Mouse (Mus musculus): Measurements from ENCODE around the gene Hpdl.

Hpdl gene

GRCm38 (mm10) chr4:116796442-116797110, 24.9 kb downstream of the Hpdl start:
- no peak for DNase-seq

- DNase-seq: no peak
Measured at GRCm38 (mm10) chr4:116794273-116794672, 27.2 kb downstream of the Hpdl start.

- DNase-seq: no peak
Measured at GRCm38 (mm10) chr4:116792453-116792852, 29.1 kb downstream of the Hpdl start.

- DNase-seq: peak; percentile 62
Measured at GRCm38 (mm10) chr4:116788956-116789355, 32.6 kb downstream of the Hpdl start.

- no peak for DNase-seq
Measured at GRCm38 (mm10) chr4:116787985-116788760, 33.3 kb downstream of the Hpdl start.

GRCm38 (mm10) chr4:116786587-116786986, 34.9 kb downstream of the Hpdl start:
- DNase-seq: no peak

- no peak for DNase-seq
Measured at GRCm38 (mm10) chr4:116782171-116782570, 39.3 kb downstream of the Hpdl start.

- no peak for DNase-seq
Measured at GRCm38 (mm10) chr4:116781366-116781765, 40.1 kb downstream of the Hpdl start.

GRCm38 (mm10) chr4:116780541-116780940, 41.0 kb downstream of the Hpdl start:
- DNase-seq: no peak

GRCm38 (mm10) chr4:116777079-116777478, 44.4 kb downstream of the Hpdl start:
- no peak for DNase-seq

- no peak for DNase-seq
Measured at GRCm38 (mm10) chr4:116776391-116776790, 45.1 kb downstream of the Hpdl start.
